Mouse (Mus musculus): ENCODE measurements around the gene Ralb.

DNA sequence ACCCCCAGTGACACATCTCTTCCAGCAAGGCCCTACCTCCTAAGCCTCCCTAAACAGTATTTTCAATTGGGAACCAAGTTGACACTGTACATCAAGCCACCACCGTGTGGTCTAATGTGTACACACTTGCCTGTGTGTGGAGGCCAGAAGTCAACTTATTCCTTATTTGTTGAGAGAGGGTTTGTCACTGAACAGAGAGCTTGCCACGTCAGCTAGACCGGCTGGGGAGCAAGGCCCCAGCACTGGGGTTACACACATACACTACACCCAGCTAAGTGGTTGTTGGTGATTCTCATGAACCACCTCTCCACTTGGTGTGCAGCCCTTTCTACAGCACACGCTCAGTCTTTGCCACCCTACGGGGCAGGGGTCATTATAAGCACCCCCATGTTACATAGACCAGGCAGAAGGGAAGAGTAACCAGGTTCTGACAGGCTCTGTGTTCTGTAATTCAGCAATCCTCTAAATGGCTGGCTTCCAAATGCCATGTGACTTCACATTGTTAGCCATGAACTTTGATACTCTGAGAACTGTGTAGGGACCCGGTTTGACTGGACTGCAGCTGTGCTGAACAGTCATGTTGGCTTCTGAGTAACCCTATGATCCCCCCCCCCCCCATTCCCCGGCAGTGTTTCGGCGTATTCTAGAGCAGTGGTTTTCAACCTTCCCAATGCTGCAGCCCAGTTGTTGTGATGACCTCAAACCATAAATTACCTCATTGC, 36.4 kb upstream of the Ralb start:
- TF ChIP-seq CTCF (IDR thresholded peaks at IDR 0.05) (no peak), EP300 (IDR thresholded peaks at IDR 0.05) (no peak)
